Mouse (Mus musculus): ENCODE measurements around the gene Tnfrsf19. TPM values are rescaled to one million over a fixed set of nuclear protein-coding genes. Genes with fewer than 3 reads are reported as not detected.

Gene Tnfrsf19
- polyA plus RNA-seq, 1 experiment from 2014 or later = 37.2 TPM

GRCm38 (mm10) chr14:60985077-60985476, 61.2 kb downstream of the Tnfrsf19 start:
- Histone ChIP-seq H3K27me3 (replicated peaks; ENCODE audit: low read depth, poor library complexity, severe bottlenecking) (no peaks in the 10 kb centered on the region), H3K4me3 (no peak overlapping the region), H3K4me1 (peaks cover 59% of the 10 kb centered on the region), H3K9me3 (no peaks in the 10 kb centered on the region), H3K36me3 (replicated peaks) (peaks cover 9% of the 10 kb centered on the region), H3K27ac (replicated peaks) (peak overlapping the region; percentile 66; the same call in 1 of the 2 replicates)
- WGBS = 12% methylated on average over 4 of the region's 4 CpGs
- no peak for DNase-seq (ENCODE audit: low spot score)

- peaks cover 9% of the 10 kb centered on the region for H3K36me3 ChIP-seq (replicated peaks)
- H3K9me3 ChIP-seq = no peaks in the 10 kb centered on the region
- peak overlapping the region; percentile 66 for H3K27ac ChIP-seq (replicated peaks)
- H3K4me1 ChIP-seq = peaks cover 51% of the 10 kb centered on the region
- no peaks in the 10 kb centered on the region for H3K27me3 ChIP-seq (replicated peaks; ENCODE audit: low read depth, poor library complexity, severe bottlenecking)
- DNase-seq (ENCODE audit: low spot score) = no peak
- 60% methylated on average over 6 of the region's 6 CpGs for WGBS
- H3K4me3 ChIP-seq = no peak overlapping the region
Observed at GRCm38 (mm10) chr14:60984266-60984665, 62.0 kb downstream of the Tnfrsf19 start.

- Histone ChIP-seq H3K4me1 (peaks cover 50% of the 10 kb centered on the region), H3K9me3 (no peaks in the 10 kb centered on the region), H3K36me3 (replicated peaks) (peaks cover 9% of the 10 kb centered on the region), H3K27ac (replicated peaks) (no peak overlapping the region), H3K27me3 (replicated peaks; ENCODE audit: low read depth, poor library complexity, severe bottlenecking) (no peaks in the 10 kb centered on the region), H3K4me3 (no peak overlapping the region)
- no peak for DNase-seq (ENCODE audit: low spot score)
Observed at GRCm38 (mm10) chr14:60982126-60982525, 64.2 kb downstream of the Tnfrsf19 start.

GRCm38 (mm10) chr14:60980244-60980887, 65.9 kb downstream of the Tnfrsf19 start:
- 94% methylated on average over 5 of the region's 5 CpGs for WGBS
- H3K9me3 ChIP-seq = no peaks in the 10 kb centered on the region
- H3K36me3 ChIP-seq (replicated peaks) = peaks cover 9% of the 10 kb centered on the region
- DNase-seq (ENCODE audit: low spot score) = no peak
- H3K27me3 ChIP-seq (replicated peaks; ENCODE audit: low read depth, poor library complexity, severe bottlenecking) = no peaks in the 10 kb centered on the region
- no peak overlapping the region for H3K27ac ChIP-seq (replicated peaks)
- H3K4me3 ChIP-seq = no peak overlapping the region
- H3K4me1 ChIP-seq = peaks cover 45% of the 10 kb centered on the region

- no peaks in the 10 kb centered on the region for H3K9me3 ChIP-seq
- no peaks in the 10 kb centered on the region for H3K27me3 ChIP-seq (replicated peaks; ENCODE audit: low read depth, poor library complexity, severe bottlenecking)
- H3K4me1 ChIP-seq = peaks cover 41% of the 10 kb centered on the region
- DNase-seq (ENCODE audit: low spot score) = peak; percentile 44
- 36% methylated on average over 6 of the region's 6 CpGs for WGBS
- no peak overlapping the region for H3K4me3 ChIP-seq
- H3K36me3 ChIP-seq (replicated peaks) = peaks cover 25% of the 10 kb centered on the region
- 0 out of 2 replicates have a peak overlapping the region, but pooled peaks have one; percentile 72 for H3K27ac ChIP-seq (replicated peaks)
Observed at GRCm38 (mm10) chr14:60978129-60978528, 68.2 kb downstream of the Tnfrsf19 start.

- no peak for DNase-seq (ENCODE audit: low spot score)
- Histone ChIP-seq H3K4me3 (no peak overlapping the region), H3K27me3 (replicated peaks; ENCODE audit: low read depth, poor library complexity, severe bottlenecking) (no peaks in the 10 kb centered on the region), H3K4me1 (peaks cover 41% of the 10 kb centered on the region), H3K9me3 (no peaks in the 10 kb centered on the region), H3K36me3 (replicated peaks) (peaks cover 34% of the 10 kb centered on the region), H3K27ac (replicated peaks) (no peak overlapping the region)
- 69% methylated on average over 3 of the region's 3 CpGs for WGBS
Observed at GRCm38 (mm10) chr14:60976231-60976630, 70.1 kb downstream of the Tnfrsf19 start.

- no peak for DNase-seq (ENCODE audit: low spot score)
- H3K4me1 ChIP-seq = peaks cover 41% of the 10 kb centered on the region
- WGBS = 77% methylated on average over 3 of the region's 3 CpGs
- peak overlapping the region; percentile 40; the same call in 1 of the 2 replicates for H3K27ac ChIP-seq (replicated peaks)
- H3K27me3 ChIP-seq (replicated peaks; ENCODE audit: low read depth, poor library complexity, severe bottlenecking) = no peaks in the 10 kb centered on the region
- peaks cover 38% of the 10 kb centered on the region for H3K36me3 ChIP-seq (replicated peaks)
- no peak overlapping the region for H3K4me3 ChIP-seq
- H3K9me3 ChIP-seq = no peaks in the 10 kb centered on the region
Observed at GRCm38 (mm10) chr14:60975736-60976135, 70.6 kb downstream of the Tnfrsf19 start.

- Histone ChIP-seq H3K4me1 (peaks cover 22% of the 10 kb centered on the region), H3K36me3 (replicated peaks) (peaks cover 73% of the 10 kb centered on the region), H3K27me3 (replicated peaks; ENCODE audit: low read depth, poor library complexity, severe bottlenecking) (no peaks in the 10 kb centered on the region), H3K4me3 (no peak overlapping the region), H3K9me3 (no peaks in the 10 kb centered on the region), H3K27ac (replicated peaks) (no peak overlapping the region)
- no peak for DNase-seq (ENCODE audit: low spot score)
- 91% methylated on average over 9 of the region's 9 CpGs for WGBS
Observed at GRCm38 (mm10) chr14:60970961-60971360, 75.3 kb downstream of the Tnfrsf19 start.

GRCm38 (mm10) chr14:60966061-60966460, 80.2 kb downstream of the Tnfrsf19 start:
- Histone ChIP-seq H3K27me3 (replicated peaks; ENCODE audit: low read depth, poor library complexity, severe bottlenecking) (no peaks in the 10 kb centered on the region), H3K4me3 (no peak overlapping the region), H3K27ac (replicated peaks) (no peak overlapping the region), H3K9me3 (no peaks in the 10 kb centered on the region), H3K4me1 (peaks cover 3% of the 10 kb centered on the region; the same call in 1 of the 2 replicates), H3K36me3 (replicated peaks) (peaks cover 65% of the 10 kb centered on the region)
- no peak for DNase-seq (ENCODE audit: low spot score)
- 89% methylated on average over 4 of the region's 4 CpGs for WGBS

- H3K27ac ChIP-seq (replicated peaks) = no peak overlapping the region
Observed at GRCm38 (mm10) chr14:60964016-60964810, 82.1 kb downstream of the Tnfrsf19 start.

GRCm38 (mm10) chr14:60957611-60958157, 88.6 kb downstream of the Tnfrsf19 start:
- Histone ChIP-seq H3K27ac (replicated peaks) (no peak overlapping the region), H3K4me3 (no peak overlapping the region), H3K27me3 (replicated peaks; ENCODE audit: low read depth, poor library complexity, severe bottlenecking) (no peaks in the 10 kb centered on the region), H3K36me3 (replicated peaks) (no peaks in the 10 kb centered on the region), H3K4me1 (no peaks in the 10 kb centered on the region), H3K9me3 (no peaks in the 10 kb centered on the region)
- no peak for DNase-seq (ENCODE audit: low spot score)

More at GRCm38 (mm10) chr14:60964016-60964810, 82.1 kb downstream of the Tnfrsf19 start:
- Histone ChIP-seq H3K4me1 (peaks cover 3% of the 10 kb centered on the region; the same call in 1 of the 2 replicates), H3K4me3 (no peak overlapping the region), H3K27me3 (replicated peaks; ENCODE audit: low read depth, poor library complexity, severe bottlenecking) (no peaks in the 10 kb centered on the region), H3K9me3 (no peaks in the 10 kb centered on the region), H3K36me3 (replicated peaks) (peaks cover 50% of the 10 kb centered on the region)
- WGBS = 80% methylated on average over 7 of the region's 7 CpGs
- DNase-seq (ENCODE audit: low spot score) = peak; percentile 32

GRCm38 (mm10) chr14:60937481-60938039, 108.7 kb downstream of the Tnfrsf19 start:
- H3K4me3 ChIP-seq = no peak overlapping the region
- H3K4me1 ChIP-seq = no peaks in the 10 kb centered on the region
- no peaks in the 10 kb centered on the region for H3K9me3 ChIP-seq
- no peaks in the 10 kb centered on the region for H3K27me3 ChIP-seq (replicated peaks; ENCODE audit: low read depth, poor library complexity, severe bottlenecking)
- WGBS = 93% methylated on average over 4 of the region's 4 CpGs
- H3K36me3 ChIP-seq (replicated peaks) = no peaks in the 10 kb centered on the region
- H3K27ac ChIP-seq (replicated peaks) = no peak overlapping the region
- DNase-seq (ENCODE audit: low spot score) = no peak

Data from embryonic facial prominence, embryonic 10.5 days (tissue).